Mouse (Mus musculus): ENCODE data around the gene Dnaaf3. TPM values are rescaled to one million over a fixed set of nuclear protein-coding genes. Genes with fewer than 3 reads are reported as not detected.

The Dnaaf3 gene
- polyA plus RNA-seq, 1 experiment, result 0.03 TPM

- no peak for TF ChIP-seq GATA1 (IDR thresholded peaks at IDR 0.05; ENCODE audit: low read length)
Observed at GRCm38 (mm10) chr7:4508062-4508738, 24.1 kb downstream of the Dnaaf3 start.

GRCm38 (mm10) chr7:4507220-4507619 lies 25.0 kb downstream of the Dnaaf3 start:
- TF ChIP-seq GATA1 (IDR thresholded peaks at IDR 0.05; ENCODE audit: low read length), result no peak

- TF ChIP-seq GATA1 (IDR thresholded peaks at IDR 0.05; ENCODE audit: low read length), result no peak
Observed at GRCm38 (mm10) chr7:4504646-4505435, 27.4 kb downstream of the Dnaaf3 start.

GRCm38 (mm10) chr7:4503858-4504257 lies 28.4 kb downstream of the Dnaaf3 start:
- no peak for TF ChIP-seq GATA1 (IDR thresholded peaks at IDR 0.05; ENCODE audit: low read length)

- no peak for TF ChIP-seq GATA1 (IDR thresholded peaks at IDR 0.05; ENCODE audit: low read length)
Observed at GRCm38 (mm10) chr7:4503100-4503499, 29.2 kb downstream of the Dnaaf3 start.

GRCm38 (mm10) chr7:4502421-4503090 lies 29.7 kb downstream of the Dnaaf3 start:
- peak; percentile 90 for TF ChIP-seq GATA1 (IDR thresholded peaks at IDR 0.05; ENCODE audit: low read length)

- no peak for TF ChIP-seq GATA1 (IDR thresholded peaks at IDR 0.05; ENCODE audit: low read length)
Observed at GRCm38 (mm10) chr7:4501558-4502397, 30.5 kb downstream of the Dnaaf3 start, which contains the start of gene Ppp1r12c. Gene Ppp1r12c (minus strand): TSS chr7:4501680.

GRCm38 (mm10) chr7:4500892-4501471 lies 31.3 kb downstream of the Dnaaf3 start:
- no peak for TF ChIP-seq GATA1 (IDR thresholded peaks at IDR 0.05; ENCODE audit: low read length)

GRCm38 (mm10) chr7:4499034-4499433 lies 33.2 kb downstream of the Dnaaf3 start:
- no peak for TF ChIP-seq GATA1 (IDR thresholded peaks at IDR 0.05; ENCODE audit: low read length)

- TF ChIP-seq GATA1 (IDR thresholded peaks at IDR 0.05; ENCODE audit: low read length), result no peak
Observed at GRCm38 (mm10) chr7:4498251-4498650, 34.0 kb downstream of the Dnaaf3 start.

- no peak for TF ChIP-seq GATA1 (IDR thresholded peaks at IDR 0.05; ENCODE audit: low read length)
Observed at GRCm38 (mm10) chr7:4497271-4497903, 34.9 kb downstream of the Dnaaf3 start.

GRCm38 (mm10) chr7:4496468-4496867 lies 35.8 kb downstream of the Dnaaf3 start:
- TF ChIP-seq GATA1 (IDR thresholded peaks at IDR 0.05; ENCODE audit: low read length), result no peak

- TF ChIP-seq GATA1 (IDR thresholded peaks at IDR 0.05; ENCODE audit: low read length), result no peak
Observed at GRCm38 (mm10) chr7:4493991-4494390, 38.3 kb downstream of the Dnaaf3 start.
